Mouse (Mus musculus) stomach, postnatal 0 days (tissue): ENCODE data around the gene Gmppa.

Experiments
- CTCF ChIP-seq: IDR thresholded peaks from 2 replicates; pipeline ENCODE4 v1.5.1; 2016; ENCODE audit warnings: antibody characterized with exemption, low read depth, mild to moderate bottlenecking, moderate library complexity
- EP300 ChIP-seq: optimal IDR thresholded peaks from 2 replicates; pipeline ENCODE3; 2016; ENCODE audit warnings: antibody characterized with exemption

GRCm38 (mm10) chr1:75477264-75477965, 41.7 kb downstream of the Gmppa start:
- TF ChIP-seq CTCF, result peak; percentile 80
- no peak for TF ChIP-seq EP300
